Mouse (Mus musculus): ENCODE results near the gene Lrig1. TPM values are rescaled to one million over a fixed set of nuclear protein-coding genes. Genes with fewer than 3 reads are reported as not detected.

The Lrig1 gene
- total and polyA plus RNA-seq, 3 experiments = 0.58 to 0.75 TPM; not detected in 1

GRCm38 (mm10) chr6:94724612-94725011 lies 24.7 kb upstream of the Lrig1 start:
- Histone ChIP-seq H3K36me3 (ENCODE audit: control insufficient read depth in 1 of 2, insufficient read depth in 2 of 2, low read length in 2 of 2) (no peaks in the 10 kb centered on the region), H3K27me3 (ENCODE audit: control insufficient read depth in 1 of 2, insufficient read depth in 2 of 2, low read length in 2 of 2) (no peaks in the 10 kb centered on the region; a peak in 1 of 4 replicates), H3K4me1 (ENCODE audit: control insufficient read depth in 1 of 2, insufficient read depth in 2 of 2, low read length in 2 of 2) (no peaks in the 10 kb centered on the region), H3K79me2 (ENCODE audit: control insufficient read depth, insufficient read depth, low read length, poor library complexity) (no peaks in the 10 kb centered on the region), H3K9me3 (replicated peaks; ENCODE audit: insufficient read depth, low read length) (no peaks in the 10 kb centered on the region), H3K4me3 (ENCODE audit: control insufficient read depth in 1 of 2, insufficient read depth in 1 of 2, low read depth in 2 of 2, low read length in 2 of 2) (no peak overlapping the region), H3K9ac (ENCODE audit: control insufficient read depth, low read depth, low read length, poor library complexity, severe bottlenecking) (no peak overlapping the region), H3K27ac (ENCODE audit: control insufficient read depth, low read depth, low read length) (no peak overlapping the region)
- no peak for DNase-seq (ENCODE audit: low read depth, low spot score)
- TF ChIP-seq KAT2A (conservative IDR thresholded peaks at IDR 0.05; ENCODE audit: low read depth, low read length) (no peak), SMC3 (IDR thresholded peaks at IDR 0.05; ENCODE audit: low read depth, low read length) (no peak), MYC (IDR thresholded peaks at IDR 0.05; ENCODE audit: low read depth, low read length) (no peak), MYB (IDR thresholded peaks at IDR 0.05; ENCODE audit: low read depth, low read length) (no peak), ZC3H11A (IDR thresholded peaks at IDR 0.05; ENCODE audit: low read depth, low read length) (no peak), CHD1 (IDR thresholded peaks at IDR 0.05; ENCODE audit: low read depth, low read length) (no peak), GATA1 (IDR thresholded peaks at IDR 0.05; ENCODE audit: low read depth, low read length) (no peak), TCF12 (IDR thresholded peaks at IDR 0.05; ENCODE audit: low read depth, low read length) (no peak), TAL1 (IDR thresholded peaks at IDR 0.05; ENCODE audit: low read length) (no peak), MAX (IDR thresholded peaks at IDR 0.05; ENCODE audit: low read length) (no peak)

- TF ChIP-seq CHD1 (IDR thresholded peaks at IDR 0.05; ENCODE audit: low read depth, low read length) = no peak
- TF ChIP-seq JUND (IDR thresholded peaks at IDR 0.05; ENCODE audit: low read depth, low read length) = no peak
- no peak for TF ChIP-seq SIN3A (IDR thresholded peaks at IDR 0.05; ENCODE audit: low read length)
- no peak for TF ChIP-seq ZNF384 (IDR thresholded peaks at IDR 0.05; ENCODE audit: low read depth, low read length)
- no peak for TF ChIP-seq GATA1 (IDR thresholded peaks at IDR 0.05; ENCODE audit: low read depth, low read length)
- TF ChIP-seq SMC3 (IDR thresholded peaks at IDR 0.05; ENCODE audit: low read depth, low read length) = no peak
- TF ChIP-seq ETS1 (IDR thresholded peaks at IDR 0.05; ENCODE audit: low read depth, low read length) = no peak
- no peak for TF ChIP-seq MXI1 (IDR thresholded peaks at IDR 0.05; ENCODE audit: low read depth, low read length)
- no peak for TF ChIP-seq POLR2A (IDR thresholded peaks at IDR 0.05; ENCODE audit: control insufficient read depth in 1 of 2, insufficient read depth in 1 of 2, low read depth in 1 of 2, low read length in 2 of 2, poor library complexity in 1 of 2)
- TF ChIP-seq MYB (IDR thresholded peaks at IDR 0.05; ENCODE audit: low read depth, low read length) = no peak
- TF ChIP-seq NELFE (IDR thresholded peaks at IDR 0.05; ENCODE audit: low read depth, low read length) = no peak
- TF ChIP-seq UBTF (IDR thresholded peaks at IDR 0.05; ENCODE audit: borderline replicate concordance, insufficient read depth, low read depth, low read length) = no peak
- no peak for TF ChIP-seq CTCF (IDR thresholded peaks at IDR 0.05 in 2 of 3, conservative IDR thresholded peaks at IDR 0.05 in 1 of 3; ENCODE audit: control insufficient read depth in 1 of 3, insufficient read depth in 1 of 3, low read depth in 2 of 3, low read length in 3 of 3, poor library complexity in 1 of 3, severe bottlenecking in 1 of 3)
- no peak for TF ChIP-seq ZMIZ1 (IDR thresholded peaks at IDR 0.05; ENCODE audit: low read depth, low read length)
- no peak for TF ChIP-seq KAT2A (conservative IDR thresholded peaks at IDR 0.05; ENCODE audit: low read depth, low read length)
- no peak for TF ChIP-seq ZKSCAN1 (IDR thresholded peaks at IDR 0.05; ENCODE audit: low read depth, low read length)
- Histone ChIP-seq H3K9ac (ENCODE audit: control insufficient read depth, low read depth, low read length, poor library complexity, severe bottlenecking) (no peak overlapping the region), H3K79me2 (ENCODE audit: control insufficient read depth, insufficient read depth, low read length, poor library complexity) (no peaks in the 10 kb centered on the region), H3K9me3 (replicated peaks; ENCODE audit: insufficient read depth, low read length) (no peaks in the 10 kb centered on the region), H3K36me3 (ENCODE audit: control insufficient read depth in 1 of 2, insufficient read depth in 2 of 2, low read length in 2 of 2) (no peaks in the 10 kb centered on the region), H3K27me3 (ENCODE audit: control insufficient read depth in 1 of 2, insufficient read depth in 2 of 2, low read length in 2 of 2) (peaks cover 0 to 2% of the 10 kb centered on the region in 2 experiments; a peak in 2 of 4 replicates), H3K27ac (ENCODE audit: control insufficient read depth, low read depth, low read length) (no peak overlapping the region), H3K4me1 (ENCODE audit: control insufficient read depth in 1 of 2, insufficient read depth in 2 of 2, low read length in 2 of 2) (no peaks in the 10 kb centered on the region), H3K4me3 (ENCODE audit: control insufficient read depth in 1 of 2, insufficient read depth in 1 of 2, low read depth in 2 of 2, low read length in 2 of 2) (no peak overlapping the region)
- DNase-seq (ENCODE audit: low read depth, low spot score) = no peak
These were observed 18.8 kb upstream of the Lrig1 start for GRCm38 (mm10) chr6:94718607-94719346.
